Mouse (Mus musculus) effector memory CD4-positive, alpha-beta T cell, adult 5 months (primary cell): Measurements from ENCODE around the gene Lca5l. TPM values are rescaled to one million over a fixed set of nuclear protein-coding genes. Genes with fewer than 3 reads are reported as not detected.

Experiments used
- polyA plus RNA-seq: library from polyadenylated mRNA; unstranded; fragments of 100-300 nt; shearing (Covaris generic); gene quantifications from one replicate; pipeline ENCODE4 v1.2.1, GENCODE M21; 2017

The Lca5l gene
- polyA plus RNA-seq = not detected

GRCm38 (mm10) chr16:96191531-96192506 lies at the start of gene Lca5l:
Gene Lca5l, minus strand, starts transcription at chr16:96192271.

GRCm38 (mm10) chr16:96235366-96235970 lies 43.4 kb upstream of the Lca5l start, which contains the start of gene B3galt5:
Gene B3galt5, plus strand, starts transcription at chr16:96235801.

GRCm38 (mm10) chr16:96199913-96200701 lies 8.0 kb upstream of the Lca5l start, which contains the start of gene Sh3bgr:
Gene Sh3bgr, plus strand, starts transcription at chr16:96200450.

GRCm38 (mm10) chr16:96145110-96145800 lies 46.8 kb downstream of the Lca5l start, which contains the start of gene Wrb:
Gene Wrb, plus strand, starts transcription at chr16:96145407.

GRCm38 (mm10) chr16:96127657-96128344 lies 64.3 kb downstream of the Lca5l start, which contains the start of gene Hmgn1:
Gene Hmgn1, minus strand, starts transcription at chr16:96127729.

Other genes starting within 250 kb of the Lca5l start
- 27.5 TPM for gene Psmg1, start 201.3 kb downstream of the Lca5l start, polyA plus RNA-seq
- gene Brwd1, start 109.7 kb downstream of the Lca5l start, polyA plus RNA-seq = 71.4 TPM
- 91.2 TPM for gene Hmgn1, start 64.5 kb downstream of the Lca5l start, polyA plus RNA-seq
- 10.0 TPM for gene Wrb, start 46.9 kb downstream of the Lca5l start, polyA plus RNA-seq
- not detected for gene Sh3bgr, start 8.2 kb upstream of the Lca5l start, polyA plus RNA-seq
- 3.1 TPM for gene B3galt5, start 43.5 kb upstream of the Lca5l start, polyA plus RNA-seq